Comparison of ENCODE assay signal across 15 mouse cellular contexts in the genomic region with DNA sequence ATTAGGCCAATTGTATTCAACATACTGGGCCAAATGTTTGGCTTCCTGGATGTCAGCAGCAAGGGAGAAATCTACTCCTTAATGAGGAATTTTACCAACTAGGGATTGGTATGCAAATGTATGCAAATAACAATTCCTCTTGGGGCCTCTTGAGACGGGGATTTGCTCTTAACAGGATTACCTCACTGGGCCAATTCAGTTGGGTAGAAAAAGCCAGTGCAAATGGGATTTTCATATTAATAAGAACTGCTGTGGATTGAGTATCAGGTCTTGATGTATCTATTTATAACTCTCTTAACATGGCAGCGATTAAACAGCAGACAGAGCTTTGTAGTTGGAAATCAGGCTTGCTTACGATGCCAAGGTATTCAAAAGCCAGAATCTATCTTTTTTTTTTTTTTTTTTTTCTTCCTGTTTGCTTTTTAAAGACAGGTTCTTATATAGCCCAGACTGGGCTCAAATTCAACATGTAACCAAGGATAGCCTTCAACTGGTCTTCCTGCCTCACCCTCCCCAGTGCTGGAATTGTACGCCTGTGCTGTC.
DNase-seq lines count a peak whose midpoint lies in the region; ATAC-seq and TF ChIP-seq lines count a peak whose summit lies in the region.
"Had no signal": no experiment of that assay in that cellular context is flagged by ENCODE, and none has a peak within 500 bp of the region (broad histone marks: within the 10 kb centered on the region; RNA-seq: fewer than 3 reads in every experiment).

No protein-coding gene starts in this region.

- peaks cover 2 to 19% of the 10 kb centered on the region in 2 experiments; a peak in 3 of 4 replicates for H3K4me1 ChIP-seq in CH12.LX (ENCODE audit: control insufficient read depth in 1 of 2, insufficient read depth in 2 of 2)
- H3K4me1 ChIP-seq in forebrain, embryonic 16.5 days (replicated peaks; ENCODE audit: control insufficient read depth, insufficient read depth, low read length) = peaks cover 40% of the 10 kb centered on the region
- peaks cover 32% of the 10 kb centered on the region for H3K4me1 ChIP-seq in midbrain, embryonic 12.5 days
- no peaks in the 10 kb centered on the region for H3K4me1 ChIP-seq in heart, embryonic 10.5 days
- H3K4me1 ChIP-seq in liver, postnatal 0 days (ENCODE audit: insufficient read depth) = no peaks in the 10 kb centered on the region

- peak overlapping the region; percentile 94 for H3K4me2 ChIP-seq in CH12.LX (ENCODE audit: insufficient read depth, low read depth, poor library complexity, severe bottlenecking)
- no peak overlapping the region for H3K4me2 ChIP-seq in forebrain, embryonic 16.5 days (ENCODE audit: low read length)
- H3K4me2 ChIP-seq in midbrain, embryonic 12.5 days (replicated peaks) = no peak overlapping the region
- H3K4me2 ChIP-seq in liver, postnatal 0 days (ENCODE audit: low read depth, low read length) = no peak overlapping the region
- H3K4me2 ChIP-seq: limb, embryonic 15.5 days had no signal

- no peaks in the 10 kb centered on the region for H3K79me2 ChIP-seq in CH12.LX (replicated peaks; ENCODE audit: control insufficient read depth, extremely low read depth, insufficient read depth, poor library complexity, severe bottlenecking)

- H3K4me3 ChIP-seq in CH12.LX (replicated peaks in 1 of 3; ENCODE audit: low read depth in 2 of 3, low read length in 2 of 3, poor library complexity in 1 of 3) = no peak overlapping the region
- H3K4me3 ChIP-seq in forebrain, embryonic 16.5 days (replicated peaks; ENCODE audit: low read length) = no peak overlapping the region
- no peak overlapping the region for H3K4me3 ChIP-seq in midbrain, embryonic 12.5 days
- no peak overlapping the region for H3K4me3 ChIP-seq in heart, embryonic 10.5 days
- no peak overlapping the region for H3K4me3 ChIP-seq in liver, postnatal 0 days (ENCODE audit: low read depth, low read length)
- H3K4me3 ChIP-seq: limb, embryonic 15.5 days had no signal

- H3K27ac ChIP-seq in CH12.LX (ENCODE audit: insufficient read depth, low read depth) = no peak overlapping the region
- peak overlapping the region; percentile 84 for H3K27ac ChIP-seq in forebrain, embryonic 16.5 days (ENCODE audit: low read length)
- H3K27ac ChIP-seq in midbrain, embryonic 12.5 days (replicated peaks) = no peak overlapping the region
- H3K27ac ChIP-seq in heart, embryonic 10.5 days = no peak overlapping the region
- no peak overlapping the region for H3K27ac ChIP-seq in liver, postnatal 0 days (ENCODE audit: low read depth)
- H3K27ac ChIP-seq: limb, embryonic 15.5 days had no signal

- DNase-seq in CH12.LX (ENCODE audit: extremely low read depth) = no peak
- peak; percentile 97 for DNase-seq in brain, embryonic 14.5 days (ENCODE audit: low read depth)
- DNase-seq in testis, postnatal 10 days (ENCODE audit: low spot score) = no peak
- DNase-seq in left cerebral cortex, postnatal 36 days (ENCODE audit: low spot score in 2 of 2) = no peak
- no peak for DNase-seq in heart, embryonic 10.5 days (ENCODE audit: low spot score)
- DNase-seq in liver, postnatal 0 days = no peak
- DNase-seq: cerebellum, adult 18-20 months; cerebellum, postnatal 36 days; gastrocnemius, postnatal 25 days; kidney, postnatal 4 days; lung, postnatal 36 days; right cerebral cortex, adult 18-20 months had no signal

- H3K9me3 ChIP-seq in CH12.LX (replicated peaks; ENCODE audit: low read length) = no peaks in the 10 kb centered on the region
- H3K9me3 ChIP-seq in forebrain, embryonic 16.5 days (ENCODE audit: control insufficient read depth, low read length) = no peaks in the 10 kb centered on the region
- no peaks in the 10 kb centered on the region for H3K9me3 ChIP-seq in midbrain, embryonic 12.5 days
- H3K9me3 ChIP-seq in heart, embryonic 10.5 days = no peaks in the 10 kb centered on the region
- no peaks in the 10 kb centered on the region for H3K9me3 ChIP-seq in liver, postnatal 0 days (ENCODE audit: low read length)
- H3K9me3 ChIP-seq: limb, embryonic 15.5 days had no signal

- TF ChIP-seq EP300 in CH12.LX (IDR thresholded peaks at IDR 0.05; ENCODE audit: low read length) = peak; percentile 41; the same call in 1 of the 2 replicates
- TF ChIP-seq EP300 in liver, postnatal 0 days (IDR thresholded peaks at IDR 0.05; ENCODE audit: low read depth) = no peak

- no peaks in the 10 kb centered on the region for H3K36me3 ChIP-seq in CH12.LX (replicated peaks in 1 of 2; ENCODE audit: control insufficient read depth in 1 of 2, insufficient read depth in 1 of 2, low read length in 1 of 2)
- H3K36me3 ChIP-seq in forebrain, embryonic 16.5 days (ENCODE audit: control insufficient read depth, insufficient read depth) = no peaks in the 10 kb centered on the region
- H3K36me3 ChIP-seq in midbrain, embryonic 12.5 days = no peaks in the 10 kb centered on the region
- H3K36me3 ChIP-seq in heart, embryonic 10.5 days = no peaks in the 10 kb centered on the region
- no peaks in the 10 kb centered on the region for H3K36me3 ChIP-seq in liver, postnatal 0 days (replicated peaks; ENCODE audit: insufficient read depth, low read length)
- H3K36me3 ChIP-seq: limb, embryonic 15.5 days had no signal

- in situ Hi-C loops in CH12.LX (cut with MboI; ENCODE audit: low pct_ligation_motif_present, low pct_unique_long_range_greater_than_20kb, low sequenced_read_pairs) = no loop called here

- H3K27me3 ChIP-seq in CH12.LX (replicated peaks) = no peaks in the 10 kb centered on the region
- H3K27me3 ChIP-seq in forebrain, embryonic 16.5 days (replicated peaks; ENCODE audit: control insufficient read depth, insufficient read depth, low read length) = no peaks in the 10 kb centered on the region
- peaks cover 42% of the 10 kb centered on the region for H3K27me3 ChIP-seq in midbrain, embryonic 12.5 days
- H3K27me3 ChIP-seq in heart, embryonic 10.5 days (ENCODE audit: insufficient read depth, poor library complexity, severe bottlenecking) = no peaks in the 10 kb centered on the region
- H3K27me3 ChIP-seq in liver, postnatal 0 days (ENCODE audit: insufficient read depth, low read length) = no peaks in the 10 kb centered on the region
- H3K27me3 ChIP-seq: limb, embryonic 15.5 days had no signal

- TF ChIP-seq POLR2A in CH12.LX (IDR thresholded peaks at IDR 0.05; ENCODE audit: low read depth, low read length) = no peak
- TF ChIP-seq POLR2A in brain, embryonic 14.5 days (IDR thresholded peaks at IDR 0.05; ENCODE audit: borderline replicate concordance, extremely low read depth, insufficient read depth, insufficient read length, poor library complexity, severe bottlenecking) = no peak

- intact Hi-C loops in left cerebral cortex, postnatal 36 days (cut with DNase I) = loop anchor here (10.0 kb wide), 1 partner anchor 1250 kb away; no protein-coding TSS in a partner anchor

- H3K9ac ChIP-seq in CH12.LX (ENCODE audit: insufficient read depth, low read depth) = no peak overlapping the region
- no peak overlapping the region for H3K9ac ChIP-seq in forebrain, embryonic 16.5 days (replicated peaks; ENCODE audit: low read depth, low read length)
- no peak overlapping the region for H3K9ac ChIP-seq in midbrain, embryonic 12.5 days (replicated peaks)
- H3K9ac ChIP-seq in liver, postnatal 0 days (replicated peaks) = no peak overlapping the region
- H3K9ac ChIP-seq: limb, embryonic 15.5 days had no signal

- WGBS in forebrain, embryonic 16.5 days = 10% methylated on average over 4 of the region's 4 CpGs
- 19% methylated on average over 4 of the region's 4 CpGs for WGBS in midbrain, embryonic 12.5 days
- WGBS in heart, embryonic 10.5 days = 53% methylated on average over 4 of the region's 4 CpGs
- 58% methylated on average over 4 of the region's 4 CpGs for WGBS in liver, postnatal 0 days (ENCODE audit: insufficient replicate concordance)

- TF ChIP-seq RAD21 in CH12.LX (IDR thresholded peaks at IDR 0.05; ENCODE audit: low read depth, low read length) = no peak

- dilution Hi-C loops in CH12.LX (cut with MboI; ENCODE audit: extremely low pct_ligation_motif_present, extremely low pct_unique_long_range_greater_than_20kb, low sequenced_read_pairs) = no loop called here

- TF ChIP-seq CTCF in CH12.LX (conservative IDR thresholded peaks at IDR 0.05 in 1 of 2, IDR thresholded peaks at IDR 0.05 in 1 of 2; ENCODE audit: low read depth in 2 of 2, low read length in 2 of 2) = no peak
- no peak for TF ChIP-seq CTCF in brain, embryonic 14.5 days (IDR thresholded peaks at IDR 0.05; ENCODE audit: borderline replicate concordance, extremely low read depth, insufficient read depth, insufficient read length)
- TF ChIP-seq CTCF in liver, postnatal 0 days (IDR thresholded peaks at IDR 0.05; ENCODE audit: low read depth) = no peak

- ATAC-seq in forebrain, embryonic 16.5 days = peak; percentile 66
- peak; percentile 74 for ATAC-seq in midbrain, embryonic 12.5 days (ENCODE audit: low FRiP score, low read depth)
- no peak for ATAC-seq in liver, postnatal 0 days

TF ChIP-seq in CH12.LX, 34 proteins besides CTCF, POLR2A, EP300 and RAD21:
- TF ChIP-seq GABPA (IDR thresholded peaks at IDR 0.05; ENCODE audit: insufficient replicate concordance, low read depth, low read length) = no peak
- no peak; the same call in 1 of the 2 replicates for TF ChIP-seq JUND (conservative IDR thresholded peaks at IDR 0.05; ENCODE audit: low read depth, low read length)
- TF ChIP-seq USF2 (conservative IDR thresholded peaks at IDR 0.05; ENCODE audit: low read depth, low read length) = no peak
- no peak for TF ChIP-seq ZKSCAN1 (IDR thresholded peaks at IDR 0.05; ENCODE audit: borderline replicate concordance, low read depth, low read length)
- TF ChIP-seq ZNF384 (IDR thresholded peaks at IDR 0.05; ENCODE audit: low read depth, low read length) = peak; percentile 64
- no peak for TF ChIP-seq CHD1 (IDR thresholded peaks at IDR 0.05; ENCODE audit: low read depth, low read length)
